Mouse (Mus musculus) lung, adult 2 months (tissue): ENCODE data around the gene Map2k2.
"Not testable (repeated sequence)": the region's sequence is repeated elsewhere in the genome, so short reads cannot be mapped to it uniquely, and the experiment has no call there.

ENCODE experiments used
- CTCF ChIP-seq: fragments of 200-500 bp; IDR thresholded peaks from 2 replicates; pipeline ENCODE4 v1.5.1; 2011; ENCODE audit warnings: mild to moderate bottlenecking, low read length, control low read depth; ENCODE audit not compliant: insufficient read depth
- POLR2A ChIP-seq: fragments of 200-500 bp; IDR thresholded peaks from 2 replicates; pipeline ENCODE4 v1.6.1; 2011; ENCODE audit warnings: low read depth, mild to moderate bottlenecking, control low read depth, low read length, borderline replicate concordance; ENCODE audit errors: extremely low read depth

DNA sequence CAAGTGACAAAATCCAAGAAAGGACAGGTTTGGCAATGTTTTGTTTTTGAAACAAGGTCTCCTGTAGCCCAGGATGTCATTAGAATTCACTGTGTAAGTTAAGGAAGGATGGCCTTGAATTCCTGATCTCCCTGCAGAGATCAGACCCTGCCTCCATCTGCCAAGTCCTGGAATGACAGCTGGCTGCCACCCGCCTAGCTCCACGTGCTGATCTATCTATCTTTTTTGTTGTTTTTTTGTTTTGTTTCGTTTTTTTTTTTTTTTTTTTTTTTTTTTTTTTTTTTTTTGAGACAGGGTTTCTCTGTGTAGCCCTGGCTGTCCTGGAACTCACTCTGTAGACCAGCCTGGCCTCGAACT, 69.6 kb downstream of the Map2k2 start:
- not testable (repeated sequence) for TF ChIP-seq CTCF, POLR2A
